Mouse (Mus musculus): ENCODE measurements around the gene Arhgef15.
"Not testable (repeated sequence)": the region's sequence is repeated elsewhere in the genome, so short reads cannot be mapped to it uniquely, and the experiment has no call there.

The Arhgef15 gene

GRCm38 (mm10) chr11:68965845-68966244 lies 8.6 kb upstream of the Arhgef15 start:
- peak; percentile 80 for DNase-seq (ENCODE audit: low read depth, low spot score)

DNA sequence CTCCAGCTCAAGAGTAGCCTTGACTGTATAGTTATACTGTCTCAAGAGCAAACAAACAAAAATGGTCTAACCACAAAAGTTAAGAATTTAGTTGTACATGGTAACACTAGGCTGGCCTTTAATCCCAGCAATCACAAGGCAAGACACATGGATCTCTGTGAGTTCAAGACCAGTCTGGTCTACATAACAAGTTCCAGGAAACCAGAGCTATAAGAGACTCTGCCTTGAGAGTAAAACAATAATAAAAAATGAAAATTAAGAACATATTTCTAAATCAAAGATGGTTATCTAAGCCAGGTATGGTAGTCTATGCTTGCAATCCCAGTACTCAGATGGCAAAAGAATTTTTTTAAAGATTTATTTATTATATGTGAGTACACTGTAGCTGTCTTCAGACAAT lies 7.8 kb upstream of the Arhgef15 start:
- DNase-seq (ENCODE audit: low read depth, low spot score) = no peak

- no peak for DNase-seq (ENCODE audit: low read depth, low spot score)
Observed at GRCm38 (mm10) chr11:68963405-68963804, 6.1 kb upstream of the Arhgef15 start.

GRCm38 (mm10) chr11:68962159-68962558 lies 4.9 kb upstream of the Arhgef15 start:
- not testable (repeated sequence) for DNase-seq (ENCODE audit: low read depth, low spot score)

GRCm38 (mm10) chr11:68961596-68961995 lies 4.3 kb upstream of the Arhgef15 start:
- peak; percentile 50 for DNase-seq (ENCODE audit: low read depth, low spot score)

- DNase-seq (ENCODE audit: low read depth, low spot score) = no peak
Observed at GRCm38 (mm10) chr11:68957971-68958370, 691 bp upstream of the Arhgef15 start.

- no peak for DNase-seq (ENCODE audit: low read depth, low spot score)
Observed at GRCm38 (mm10) chr11:68956697-68957096, 583 bp downstream of the Arhgef15 start.

DNA sequence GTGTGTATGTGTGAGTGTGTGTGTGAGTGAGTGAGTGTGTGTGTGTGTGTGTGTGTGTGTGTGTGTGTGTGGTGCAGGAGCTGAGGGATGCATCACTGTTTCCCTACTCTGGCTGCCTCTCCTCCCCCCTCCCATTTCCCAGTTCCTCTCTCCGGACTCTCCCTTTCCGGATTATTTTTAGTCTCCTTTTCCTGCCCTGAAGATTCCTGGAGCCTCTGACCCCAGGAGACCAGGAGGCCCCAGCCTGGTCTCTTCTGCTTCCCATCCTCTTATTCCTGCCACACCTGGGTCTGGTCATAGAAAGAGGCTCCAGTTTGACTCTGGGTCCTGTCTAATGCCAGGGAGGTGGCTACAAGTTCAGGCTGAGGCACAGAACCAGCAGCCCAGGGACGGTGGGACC lies 1.2 kb downstream of the Arhgef15 start:
- DNase-seq (ENCODE audit: low read depth, low spot score) = no peak

DNA sequence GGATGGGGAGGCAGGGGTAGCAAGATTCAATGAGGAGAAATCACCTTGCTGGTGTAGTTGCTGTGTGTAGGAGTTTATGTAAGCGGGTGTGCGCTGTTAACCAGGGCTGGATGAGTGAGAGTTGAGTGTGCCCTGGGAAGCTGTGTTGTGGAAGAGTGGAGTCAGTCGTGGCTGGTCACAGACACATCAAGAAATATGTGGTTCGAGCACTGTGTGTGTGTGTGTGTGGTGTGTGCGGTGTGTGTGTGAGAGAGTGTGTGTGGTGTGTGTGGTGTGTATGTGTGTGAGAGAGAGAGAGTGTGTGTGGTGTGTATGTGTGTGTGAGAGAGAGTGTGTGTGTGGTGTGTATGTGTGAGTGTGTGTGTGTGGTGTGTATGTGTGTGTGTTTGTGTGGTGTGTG lies 1.8 kb downstream of the Arhgef15 start:
- DNase-seq (ENCODE audit: low read depth, low spot score) = no peak

DNA sequence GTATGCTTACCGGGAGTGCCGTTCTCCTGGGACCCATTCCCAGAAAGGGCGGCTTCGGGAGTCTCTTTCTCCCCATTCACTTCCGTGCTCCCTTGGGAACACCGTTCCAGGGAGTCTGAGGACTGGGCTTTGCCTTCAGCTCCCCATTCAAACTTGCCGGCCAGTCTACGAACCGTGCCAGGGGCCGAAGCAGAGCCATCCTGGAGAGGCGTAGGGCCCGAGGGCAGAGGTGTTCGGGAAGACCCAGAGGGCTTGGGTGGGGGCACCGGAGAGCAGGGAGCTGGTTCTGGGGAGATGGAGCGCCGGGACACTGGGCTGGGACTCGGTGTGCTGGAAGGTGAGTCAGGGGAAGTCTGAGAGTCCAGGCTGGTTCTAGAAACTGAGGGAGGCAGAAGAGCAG lies 2.9 kb downstream of the Arhgef15 start:
- DNase-seq (ENCODE audit: low read depth, low spot score) = no peak

DNA sequence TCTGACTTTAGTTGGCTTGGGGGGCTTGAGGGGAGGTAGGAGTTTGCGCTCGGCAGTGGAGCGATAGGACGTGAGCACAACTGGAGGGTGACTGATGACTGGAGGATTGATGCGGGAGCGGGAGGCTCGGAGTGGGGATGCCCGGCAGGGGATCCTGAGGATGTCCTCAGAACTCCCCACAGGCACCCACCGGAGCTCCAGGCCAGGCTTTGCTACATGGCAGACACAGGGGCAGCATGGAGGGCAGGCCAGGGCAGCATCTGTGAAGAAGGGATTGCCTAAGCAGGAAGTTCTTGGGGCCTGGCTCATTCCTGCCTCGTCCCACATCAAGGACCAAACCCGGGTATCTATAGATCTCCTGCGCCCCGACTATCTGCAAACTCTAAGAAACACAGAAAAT lies 3.4 kb downstream of the Arhgef15 start:
- no peak for DNase-seq (ENCODE audit: low read depth, low spot score)

- peak; percentile 88 for DNase-seq (ENCODE audit: low read depth, low spot score)
Observed at GRCm38 (mm10) chr11:68947542-68947993, 9.7 kb downstream of the Arhgef15 start.

- peak; percentile 83 for DNase-seq (ENCODE audit: low read depth, low spot score)
Observed at GRCm38 (mm10) chr11:68946806-68947440, 10.4 kb downstream of the Arhgef15 start.

GRCm38 (mm10) chr11:68946001-68946400 lies 11.3 kb downstream of the Arhgef15 start:
- DNase-seq (ENCODE audit: low read depth, low spot score) = no peak

DNA sequence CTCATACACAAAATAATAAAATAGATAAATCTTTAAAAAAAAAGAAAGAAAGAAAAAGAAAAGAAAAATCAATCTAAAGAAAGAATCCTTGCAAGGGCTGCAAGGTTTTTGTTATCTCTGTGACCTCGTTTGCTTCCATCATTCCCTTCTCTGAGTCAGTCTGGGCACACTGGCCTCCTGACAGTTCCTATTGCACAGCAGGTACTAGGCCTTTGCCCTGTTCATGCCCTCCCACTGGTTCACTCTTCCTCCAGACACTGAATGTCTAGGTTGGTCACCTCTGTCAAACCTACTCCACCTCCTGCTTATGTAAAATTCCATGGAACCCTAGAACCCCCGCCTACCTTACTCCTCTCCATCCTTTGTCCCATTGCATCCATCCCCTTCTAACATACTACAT lies 12.0 kb downstream of the Arhgef15 start:
- no peak for DNase-seq (ENCODE audit: low read depth, low spot score)

- no peak for DNase-seq (ENCODE audit: low read depth, low spot score)
Observed at GRCm38 (mm10) chr11:68942731-68943130, 14.5 kb downstream of the Arhgef15 start.

- DNase-seq (ENCODE audit: low read depth, low spot score) = no peak
Observed at GRCm38 (mm10) chr11:68940516-68940915, 16.8 kb downstream of the Arhgef15 start.

GRCm38 (mm10) chr11:68939451-68940304 lies 17.6 kb downstream of the Arhgef15 start:
- DNase-seq (ENCODE audit: low read depth, low spot score) = peak; percentile 98

- DNase-seq (ENCODE audit: low read depth, low spot score) = not testable (repeated sequence)
Observed at GRCm38 (mm10) chr11:68936951-68937350, 20.3 kb downstream of the Arhgef15 start.

- no peak for DNase-seq (ENCODE audit: low read depth, low spot score)
Observed at GRCm38 (mm10) chr11:68933885-68934507, 23.3 kb downstream of the Arhgef15 start.

- DNase-seq (ENCODE audit: low read depth, low spot score) = no peak
Observed at GRCm38 (mm10) chr11:68929947-68930346, 27.3 kb downstream of the Arhgef15 start.

DNA sequence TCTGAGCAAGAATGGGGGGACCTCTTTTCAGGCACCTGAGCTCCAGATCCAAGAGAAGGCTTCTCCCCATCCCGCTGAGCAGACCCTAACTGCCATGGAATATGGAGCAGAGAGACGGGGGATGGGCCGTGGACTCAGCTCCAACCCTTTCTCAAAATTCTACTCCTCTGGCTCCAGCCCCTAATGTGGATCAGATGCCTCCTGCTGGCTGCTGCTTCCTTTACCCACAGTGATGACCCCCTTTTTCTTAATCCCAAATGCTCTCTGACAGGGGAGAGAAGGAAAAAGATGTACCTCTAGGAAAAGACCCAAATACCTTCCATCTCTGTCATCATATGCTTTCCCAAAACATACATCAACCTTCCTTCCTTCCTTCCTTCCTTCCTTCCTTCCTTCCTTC lies 30.3 kb downstream of the Arhgef15 start, which contains the start of gene Odf4:
Odf4 (minus strand) TSS at position 101 of the 400 bp plus-strand sequence.
- DNase-seq (ENCODE audit: low read depth, low spot score) = no peak

All from brain, adult 2 months (tissue).